Mouse (Mus musculus) liver, embryonic 14.5 days (tissue): Measurements from ENCODE around the gene Rtf2.
A peak's percentile ranks its signal among the peaks of the same experiment; 100 is the strongest.

Experiments used
- CTCF ChIP-seq: IDR thresholded peaks from 2 replicates; pipeline ENCODE4 v1.5.1; 2016; ENCODE audit warnings: antibody characterized with exemption, low read depth, control low read depth
- EP300 ChIP-seq: IDR thresholded peaks from 2 replicates; pipeline ENCODE4 v1.6.1; 2016; ENCODE audit warnings: antibody characterized with exemption, low read depth

DNA sequence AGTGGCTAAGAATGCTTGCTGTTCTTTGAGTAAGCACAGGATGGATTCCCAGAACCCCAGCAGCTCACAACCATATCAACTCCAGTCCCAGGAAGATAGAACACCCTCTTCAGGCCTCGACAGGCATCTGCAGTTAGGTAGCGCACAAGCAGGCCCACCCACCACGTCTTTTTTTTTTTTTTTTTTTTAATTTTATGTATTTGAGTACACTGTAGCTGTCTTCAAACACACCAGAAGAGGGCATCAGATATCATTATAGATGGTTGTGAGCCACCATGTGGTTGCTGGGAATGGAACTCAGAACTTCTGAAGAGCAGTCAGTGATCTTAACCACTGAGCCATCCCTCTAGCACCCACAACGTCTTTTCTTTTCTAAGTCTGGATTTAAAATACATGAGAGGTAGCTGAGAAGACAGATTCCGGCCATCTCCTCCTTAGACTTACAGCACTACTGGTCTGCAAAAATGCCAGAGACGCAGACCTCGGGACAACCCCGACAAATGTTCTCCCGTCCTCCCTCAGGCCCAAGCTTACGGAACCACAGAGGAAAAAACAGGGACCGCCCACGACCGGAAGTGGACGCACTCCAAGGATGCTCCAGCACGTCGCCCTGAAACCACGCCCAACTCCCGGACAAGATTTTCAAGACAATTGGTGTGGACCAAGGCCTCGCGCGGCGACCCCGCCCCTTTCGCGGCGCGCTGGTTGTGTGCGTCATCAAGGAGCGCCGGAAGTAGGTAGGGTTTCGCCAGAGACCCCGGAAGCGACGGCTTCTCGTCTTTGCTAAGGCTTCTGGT lies at the start of gene Rtf2:
- TF ChIP-seq CTCF (peak; percentile 19; the same call in 1 of the 2 replicates), EP300 (no peak)
